Mouse (Mus musculus): ENCODE measurements around the gene Lst1. TPM values are rescaled to one million over a fixed set of nuclear protein-coding genes. Genes with fewer than 3 reads are reported as not detected.

Gene Lst1
- polyA plus RNA-seq, 1 experiment from 2014 or later = 3.8 TPM

GRCm38 (mm10) chr17:35140490-35140996 lies 47.7 kb downstream of the Lst1 start:
- H3K27ac ChIP-seq (ENCODE audit: low read depth, low read length) = no peak overlapping the region
- no peak for ATAC-seq (replicated peaks; ENCODE audit: low FRiP score)
- no peak overlapping the region for H3K9ac ChIP-seq (ENCODE audit: low read length)
- peaks cover 50% of the 10 kb centered on the region for H3K36me3 ChIP-seq (ENCODE audit: control insufficient read depth, insufficient read depth, low read length)
- H3K4me3 ChIP-seq (ENCODE audit: low read depth, low read length) = no peak overlapping the region
- peaks cover 3% of the 10 kb centered on the region for H3K4me1 ChIP-seq (replicated peaks; ENCODE audit: control insufficient read depth, insufficient read depth, low read length)
- 84% methylated on average over 16 of the region's 16 CpGs for WGBS
- no peak overlapping the region for H3K4me2 ChIP-seq (ENCODE audit: low read depth, low read length, severe bottlenecking)
- peak; percentile 55 for DNase-seq (ENCODE audit: low spot score)
- H3K9me3 ChIP-seq (ENCODE audit: control insufficient read depth, low read length) = no peaks in the 10 kb centered on the region
- H3K27me3 ChIP-seq (ENCODE audit: control insufficient read depth, insufficient read depth, low read length) = no peaks in the 10 kb centered on the region

GRCm38 (mm10) chr17:35139269-35139668 lies 49.0 kb downstream of the Lst1 start:
- WGBS = 98% methylated on average over 3 of the region's 3 CpGs
- H3K9me3 ChIP-seq (ENCODE audit: control insufficient read depth, low read length) = no peaks in the 10 kb centered on the region
- H3K27ac ChIP-seq (ENCODE audit: low read depth, low read length) = no peak overlapping the region
- H3K36me3 ChIP-seq (ENCODE audit: control insufficient read depth, insufficient read depth, low read length) = peaks cover 37% of the 10 kb centered on the region
- DNase-seq (ENCODE audit: low spot score) (no peak), ATAC-seq (replicated peaks; ENCODE audit: low FRiP score) (no peak)
- H3K27me3 ChIP-seq (ENCODE audit: control insufficient read depth, insufficient read depth, low read length) = no peaks in the 10 kb centered on the region
- no peak overlapping the region for H3K4me3 ChIP-seq (ENCODE audit: low read depth, low read length)
- no peak overlapping the region for H3K4me2 ChIP-seq (ENCODE audit: low read depth, low read length, severe bottlenecking)
- H3K9ac ChIP-seq (ENCODE audit: low read length) = no peak overlapping the region
- H3K4me1 ChIP-seq (replicated peaks; ENCODE audit: control insufficient read depth, insufficient read depth, low read length) = peaks cover 3% of the 10 kb centered on the region

GRCm38 (mm10) chr17:35135591-35136320 lies 52.5 kb downstream of the Lst1 start:
- Histone ChIP-seq H3K9ac (ENCODE audit: low read length) (peak overlapping the region; percentile 77), H3K4me1 (replicated peaks; ENCODE audit: control insufficient read depth, insufficient read depth, low read length) (peaks cover 3% of the 10 kb centered on the region), H3K27me3 (ENCODE audit: control insufficient read depth, insufficient read depth, low read length) (no peaks in the 10 kb centered on the region), H3K4me2 (ENCODE audit: low read depth, low read length, severe bottlenecking) (peak overlapping the region; percentile 71), H3K4me3 (ENCODE audit: low read depth, low read length) (peak overlapping the region; percentile 82), H3K36me3 (ENCODE audit: control insufficient read depth, insufficient read depth, low read length) (peaks cover 11% of the 10 kb centered on the region; the same call in 1 of the 2 replicates), H3K9me3 (ENCODE audit: control insufficient read depth, low read length) (no peaks in the 10 kb centered on the region), H3K27ac (ENCODE audit: low read depth, low read length) (peak overlapping the region; percentile 92)
- WGBS = 1% methylated on average over 42 of the region's 43 CpGs
- no peak for DNase-seq (ENCODE audit: low spot score)
- peak; percentile 66 for ATAC-seq (replicated peaks; ENCODE audit: low FRiP score)

Small RNA genes lying within 50 kb of the gene (microRNA-seq; reads per million reads assigned to microRNA genes)
- gene Mir6973a (ENCODE audit: insufficient number of aligned reads) (not detected), gene Mir6974 (ENCODE audit: insufficient number of aligned reads) (not detected)

Other genes with a start within 250 kb of the Lst1 start
- 0.24 TPM in 1 of 2 replicates, not detected in the other for gene Hspa1b, start 229.2 kb downstream of the Lst1 start, polyA plus RNA-seq (2014; fragmentation: Nextera tagmentation; extraction: Ambion mirVana)
- gene Gm20481, start 218.5 kb downstream of the Lst1 start, polyA plus RNA-seq (2014; fragmentation: Nextera tagmentation; extraction: Ambion mirVana) = not detected in 2 replicates
- 1.6 TPM in 2 replicates for gene Hspa1a, start 216.3 kb downstream of the Lst1 start, polyA plus RNA-seq (2014; fragmentation: Nextera tagmentation; extraction: Ambion mirVana)
- gene Hspa1l, start 215.7 kb downstream of the Lst1 start, polyA plus RNA-seq (2014; fragmentation: Nextera tagmentation; extraction: Ambion mirVana) = 1.7 and 1.8 TPM in 2 replicates
- 288 and 292 TPM in 2 replicates for gene Lsm2, start 206.6 kb downstream of the Lst1 start, polyA plus RNA-seq (2014; fragmentation: Nextera tagmentation; extraction: Ambion mirVana)
- 169 and 174 TPM in 2 replicates for gene Vars, start 187.5 kb downstream of the Lst1 start, polyA plus RNA-seq (2014; fragmentation: Nextera tagmentation; extraction: Ambion mirVana)
- 0.15 and 0.27 TPM in 2 replicates for gene Vwa7, start 171.9 kb downstream of the Lst1 start, polyA plus RNA-seq (2014; fragmentation: Nextera tagmentation; extraction: Ambion mirVana)
- 4.0 and 4.1 TPM in 2 replicates for gene Sapcd1, start 160.4 kb downstream of the Lst1 start, polyA plus RNA-seq (2014; fragmentation: Nextera tagmentation; extraction: Ambion mirVana)
- 5.8 and 7.9 TPM in 2 replicates for gene Msh5, start 141.7 kb downstream of the Lst1 start, polyA plus RNA-seq (2014; fragmentation: Nextera tagmentation; extraction: Ambion mirVana)
- gene Clic1, start 138.5 kb downstream of the Lst1 start, polyA plus RNA-seq (2014; fragmentation: Nextera tagmentation; extraction: Ambion mirVana) = 67.7 and 74.5 TPM in 2 replicates
- 489 and 543 TPM in 2 replicates for gene Ddah2, start 129.4 kb downstream of the Lst1 start, polyA plus RNA-seq (2014; fragmentation: Nextera tagmentation; extraction: Ambion mirVana)
- 0.20 TPM in 1 of 2 replicates, not detected in the other for gene Ly6g6c, start 123.1 kb downstream of the Lst1 start, polyA plus RNA-seq (2014; fragmentation: Nextera tagmentation; extraction: Ambion mirVana)
- 1.3 and 1.6 TPM in 2 replicates for gene Mpig6b, start 122.3 kb downstream of the Lst1 start, polyA plus RNA-seq (2014; fragmentation: Nextera tagmentation; extraction: Ambion mirVana)
- 0.39 and 0.57 TPM in 2 replicates for gene Ly6g6e, start 111.5 kb downstream of the Lst1 start, polyA plus RNA-seq (2014; fragmentation: Nextera tagmentation; extraction: Ambion mirVana)
- 1.7 and 1.8 TPM in 2 replicates for gene Ly6g6d, start 110.4 kb downstream of the Lst1 start, polyA plus RNA-seq (2014; fragmentation: Nextera tagmentation; extraction: Ambion mirVana)
- gene Ly6g6f, start 102.8 kb downstream of the Lst1 start, polyA plus RNA-seq (2014; fragmentation: Nextera tagmentation; extraction: Ambion mirVana) = 0.72 and 0.88 TPM in 2 replicates
- 52.6 and 53.8 TPM in 2 replicates for gene Abhd16a, start 99.2 kb downstream of the Lst1 start, polyA plus RNA-seq (2014; fragmentation: Nextera tagmentation; extraction: Ambion mirVana)
- gene Ly6g5c, start 80.2 kb downstream of the Lst1 start, polyA plus RNA-seq (2014; fragmentation: Nextera tagmentation; extraction: Ambion mirVana) = not detected in 2 replicates
- gene Ly6g5b, start 73.0 kb downstream of the Lst1 start, polyA plus RNA-seq (2014; fragmentation: Nextera tagmentation; extraction: Ambion mirVana) = 1.4 and 1.9 TPM in 2 replicates
- gene Gpank1, start 67.0 kb downstream of the Lst1 start, polyA plus RNA-seq (2014; fragmentation: Nextera tagmentation; extraction: Ambion mirVana) = 29.5 and 33.7 TPM in 2 replicates
- 296 and 297 TPM in 2 replicates for gene Csnk2b, start 66.4 kb downstream of the Lst1 start, polyA plus RNA-seq (2014; fragmentation: Nextera tagmentation; extraction: Ambion mirVana)
- 8.6 and 8.7 TPM in 2 replicates for gene D17H6S53E, start 62.1 kb downstream of the Lst1 start, polyA plus RNA-seq (2014; fragmentation: Nextera tagmentation; extraction: Ambion mirVana)
- gene Apom, start 56.4 kb downstream of the Lst1 start, polyA plus RNA-seq (2014; fragmentation: Nextera tagmentation; extraction: Ambion mirVana) = 0.64 and 0.88 TPM in 2 replicates
- 96.6 and 100 TPM in 2 replicates for gene Bag6, start 53.3 kb downstream of the Lst1 start, polyA plus RNA-seq (2014; fragmentation: Nextera tagmentation; extraction: Ambion mirVana)
- gene Prrc2a, start 23.5 kb downstream of the Lst1 start, polyA plus RNA-seq (2014; fragmentation: Nextera tagmentation; extraction: Ambion mirVana) = 277 and 281 TPM in 2 replicates
- 2.9 and 3.5 TPM in 2 replicates for gene Aif1, start 12.4 kb downstream of the Lst1 start, polyA plus RNA-seq (2014; fragmentation: Nextera tagmentation; extraction: Ambion mirVana)
- gene Ltb, start 6.0 kb upstream of the Lst1 start, polyA plus RNA-seq (2014; fragmentation: Nextera tagmentation; extraction: Ambion mirVana) = 0.17 and 0.41 TPM in 2 replicates
- gene Tnf, start 13.6 kb upstream of the Lst1 start, polyA plus RNA-seq (2014; fragmentation: Nextera tagmentation; extraction: Ambion mirVana) = not detected in 2 replicates
- gene Lta, start 16.9 kb upstream of the Lst1 start, polyA plus RNA-seq (2014; fragmentation: Nextera tagmentation; extraction: Ambion mirVana) = not detected in 2 replicates
- gene Gm16181, start 32.4 kb upstream of the Lst1 start, polyA plus RNA-seq (2014; fragmentation: Nextera tagmentation; extraction: Ambion mirVana) = 0.85 TPM in 1 of 2 replicates, not detected in the other
- 12.1 and 14.2 TPM in 2 replicates for gene Atp6v1g2, start 45.2 kb upstream of the Lst1 start, polyA plus RNA-seq (2014; fragmentation: Nextera tagmentation; extraction: Ambion mirVana)
- 4.3 and 5.5 TPM in 2 replicates for gene Nfkbil1, start 47.4 kb upstream of the Lst1 start, polyA plus RNA-seq (2014; fragmentation: Nextera tagmentation; extraction: Ambion mirVana)
- 717 and 756 TPM in 2 replicates for gene Ddx39b, start 53.3 kb upstream of the Lst1 start, polyA plus RNA-seq (2014; fragmentation: Nextera tagmentation; extraction: Ambion mirVana)
- gene H2-D1, start 74.3 kb upstream of the Lst1 start, polyA plus RNA-seq (2014; fragmentation: Nextera tagmentation; extraction: Ambion mirVana) = 45.8 and 51.2 TPM in 2 replicates
- not detected in 2 replicates for gene H2-Q1, start 132.0 kb upstream of the Lst1 start, polyA plus RNA-seq (2014; fragmentation: Nextera tagmentation; extraction: Ambion mirVana)
- gene H2-Q2, start 153.8 kb upstream of the Lst1 start, polyA plus RNA-seq (2014; fragmentation: Nextera tagmentation; extraction: Ambion mirVana) = 0.31 and 0.53 TPM in 2 replicates
- 1.7 and 2.1 TPM in 2 replicates for gene H2-Q4, start 191.2 kb upstream of the Lst1 start, polyA plus RNA-seq (2014; fragmentation: Nextera tagmentation; extraction: Ambion mirVana)
- 0.72 and 1.2 TPM in 2 replicates for gene H2-Q6, start 236.4 kb upstream of the Lst1 start, polyA plus RNA-seq (2014; fragmentation: Nextera tagmentation; extraction: Ambion mirVana)